Mouse (Mus musculus) megakaryocyte, embryonic 14.5 days (primary cell): ENCODE results near the gene Bag5. TPM values are rescaled to one million over a fixed set of nuclear protein-coding genes. Genes with fewer than 3 reads are reported as not detected.

Experiments
- H3K27me3 ChIP-seq: replicated peaks from 2 replicates; pipeline ENCODE3; 2012; ENCODE audit warnings: inconsistent platforms
- H3K36me3 ChIP-seq: replicated peaks from 2 replicates; pipeline ENCODE3; 2012; ENCODE audit warnings: low read length, inconsistent platforms, mixed read lengths
- H3K4me1 ChIP-seq: 2 replicates; pipeline ENCODE4 v1.6.1; 2012; ENCODE audit warnings: inconsistent platforms
- H3K4me3 ChIP-seq: replicated peaks from 2 replicates; pipeline ENCODE3; 2012; ENCODE audit warnings: moderate library complexity, mild to moderate bottlenecking, inconsistent platforms
- H3K9me3 ChIP-seq: 2 replicates; pipeline ENCODE4 v1.6.1; 2012; ENCODE audit warnings: inconsistent platforms
- FLI1 ChIP-seq: IDR thresholded peaks from 2 replicates; pipeline ENCODE4 v1.6.1; 2012; ENCODE audit warnings: low read length, inconsistent platforms, mixed read lengths
- GATA1 ChIP-seq: IDR thresholded peaks from 3 replicates; pipeline ENCODE4 v1.6.1; 2012; ENCODE audit warnings: mixed read lengths, low read length, inconsistent platforms, borderline replicate concordance
- polyA plus RNA-seq: library from polyadenylated mRNA; stranded (reverse); fragments of >175 nt; gene quantifications from 2 replicates; pipeline ENCODE4 v1.2.3, GENCODE M21; 2012; ENCODE audit warnings: low replicate concordance; ENCODE audit not compliant: insufficient read depth

Bag5 gene
- polyA plus RNA-seq, 1 experiment: 4.8 TPM

GRCm38 (mm10) chr12:111754710-111755109 lies 41.7 kb upstream of the Bag5 start:
- Histone ChIP-seq H3K9me3 (peaks cover 5% of the 10 kb centered on the region), H3K36me3 (peaks cover 9% of the 10 kb centered on the region)

DNA sequence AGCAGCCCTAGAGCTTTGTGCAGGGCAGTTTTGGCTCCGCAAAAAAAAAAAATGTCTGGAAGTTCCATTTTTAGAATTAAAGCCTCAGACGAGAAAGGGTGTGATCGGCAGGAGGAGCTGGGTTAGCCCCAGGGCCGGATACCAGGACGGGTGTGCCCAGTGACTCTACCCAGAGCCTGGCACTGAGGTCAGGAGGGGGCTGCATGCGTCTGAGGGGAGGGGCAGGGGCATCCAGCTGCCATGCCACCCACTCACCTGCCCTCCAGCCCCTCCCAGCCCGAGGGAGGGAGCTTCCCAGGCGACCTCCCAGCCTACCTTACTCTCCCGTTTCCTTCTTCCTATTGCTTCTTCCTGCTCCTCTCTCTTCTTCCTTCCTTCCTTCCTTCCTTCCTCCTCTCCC lies 40.3 kb upstream of the Bag5 start:
- Histone ChIP-seq H3K9me3 (peaks cover 5% of the 10 kb centered on the region), H3K4me3 (no peak overlapping the region), H3K4me1 (peaks cover 55% of the 10 kb centered on the region), H3K27me3 (no peaks in the 10 kb centered on the region), H3K36me3 (peaks cover 9% of the 10 kb centered on the region)
- no peak for TF ChIP-seq GATA1

More at GRCm38 (mm10) chr12:111754710-111755109, 41.7 kb upstream of the Bag5 start:
- H3K27me3 ChIP-seq: no peaks in the 10 kb centered on the region
- no peak overlapping the region for H3K4me3 ChIP-seq
- TF ChIP-seq GATA1 (no peak), FLI1 (no peak)
- H3K4me1 ChIP-seq: peaks cover 60% of the 10 kb centered on the region

GRCm38 (mm10) chr12:111752491-111752890 lies 39.4 kb upstream of the Bag5 start:
- TF ChIP-seq GATA1 (no peak), FLI1 (no peak)
- Histone ChIP-seq H3K36me3 (peaks cover 9% of the 10 kb centered on the region), H3K9me3 (peaks cover 5% of the 10 kb centered on the region)

GRCm38 (mm10) chr12:111750739-111751138 lies 37.7 kb upstream of the Bag5 start:
- H3K9me3 ChIP-seq: peaks cover 5% of the 10 kb centered on the region
- H3K4me3 ChIP-seq: no peak overlapping the region
- H3K4me1 ChIP-seq: peaks cover 51% of the 10 kb centered on the region
- peaks cover 9% of the 10 kb centered on the region for H3K36me3 ChIP-seq
- no peak for TF ChIP-seq FLI1
- TF ChIP-seq GATA1: no peak
- no peaks in the 10 kb centered on the region for H3K27me3 ChIP-seq

More at GRCm38 (mm10) chr12:111752491-111752890, 39.4 kb upstream of the Bag5 start:
- Histone ChIP-seq H3K4me1 (peaks cover 51% of the 10 kb centered on the region), H3K27me3 (no peaks in the 10 kb centered on the region), H3K4me3 (no peak overlapping the region)

- H3K9me3 ChIP-seq: peaks cover 5% of the 10 kb centered on the region
- peaks cover 52% of the 10 kb centered on the region for H3K4me1 ChIP-seq
- H3K36me3 ChIP-seq: peaks cover 10% of the 10 kb centered on the region
- H3K4me3 ChIP-seq: no peak overlapping the region
- H3K27me3 ChIP-seq: no peaks in the 10 kb centered on the region
- TF ChIP-seq GATA1: no peak
- TF ChIP-seq FLI1: no peak
These were observed 34.4 kb upstream of the Bag5 start for GRCm38 (mm10) chr12:111747421-111747820.

DNA sequence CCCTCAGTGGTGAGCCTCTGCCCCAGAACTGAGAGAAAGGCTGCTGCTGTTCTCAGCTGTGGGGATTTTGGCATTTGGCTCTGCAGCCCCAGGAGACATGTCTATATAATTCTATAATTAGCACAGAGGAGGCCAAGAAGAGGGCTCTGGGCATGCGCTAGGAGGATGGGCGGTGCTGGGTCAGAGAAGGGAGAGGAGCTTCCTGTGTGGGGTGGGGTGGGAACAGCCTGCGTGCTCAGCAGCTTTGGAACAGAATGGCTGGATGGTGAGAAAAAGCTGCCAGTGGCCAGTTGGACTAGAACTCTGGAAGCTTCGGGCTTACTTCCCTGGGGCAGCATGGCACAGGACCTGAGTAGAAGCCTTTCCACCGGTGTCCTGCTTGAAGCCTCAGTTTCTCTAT lies 33.0 kb upstream of the Bag5 start:
- TF ChIP-seq FLI1: no peak
- H3K4me1 ChIP-seq: peaks cover 59% of the 10 kb centered on the region
- no peaks in the 10 kb centered on the region for H3K27me3 ChIP-seq
- H3K4me3 ChIP-seq: peak overlapping the region; percentile 82
- H3K36me3 ChIP-seq: peaks cover 5% of the 10 kb centered on the region
- no peaks in the 10 kb centered on the region for H3K9me3 ChIP-seq

DNA sequence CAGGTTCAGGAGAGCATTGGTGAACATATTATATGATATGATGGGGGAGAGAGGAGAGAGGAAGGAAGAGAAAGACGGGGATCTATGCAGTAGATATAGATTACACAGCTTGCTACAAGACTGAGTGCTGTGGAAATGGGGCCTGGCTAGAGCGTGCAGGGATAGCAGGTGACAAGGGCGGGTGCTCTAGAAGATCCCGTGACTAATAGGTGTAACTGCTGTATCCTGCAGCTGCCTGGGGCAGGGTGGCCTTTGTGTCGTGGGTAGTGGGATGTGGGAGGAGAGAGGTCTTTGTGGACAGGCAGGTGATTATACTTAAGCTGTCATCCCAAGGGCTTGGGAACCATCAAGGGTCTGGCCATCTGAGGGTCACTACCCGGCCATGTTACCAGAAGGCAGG lies 32.2 kb upstream of the Bag5 start:
- no peaks in the 10 kb centered on the region for H3K9me3 ChIP-seq
- H3K27me3 ChIP-seq: no peaks in the 10 kb centered on the region
- peaks cover 2% of the 10 kb centered on the region for H3K36me3 ChIP-seq
- no peak overlapping the region for H3K4me3 ChIP-seq
- peaks cover 62% of the 10 kb centered on the region for H3K4me1 ChIP-seq
- TF ChIP-seq FLI1: no peak
- no peak for TF ChIP-seq GATA1

DNA sequence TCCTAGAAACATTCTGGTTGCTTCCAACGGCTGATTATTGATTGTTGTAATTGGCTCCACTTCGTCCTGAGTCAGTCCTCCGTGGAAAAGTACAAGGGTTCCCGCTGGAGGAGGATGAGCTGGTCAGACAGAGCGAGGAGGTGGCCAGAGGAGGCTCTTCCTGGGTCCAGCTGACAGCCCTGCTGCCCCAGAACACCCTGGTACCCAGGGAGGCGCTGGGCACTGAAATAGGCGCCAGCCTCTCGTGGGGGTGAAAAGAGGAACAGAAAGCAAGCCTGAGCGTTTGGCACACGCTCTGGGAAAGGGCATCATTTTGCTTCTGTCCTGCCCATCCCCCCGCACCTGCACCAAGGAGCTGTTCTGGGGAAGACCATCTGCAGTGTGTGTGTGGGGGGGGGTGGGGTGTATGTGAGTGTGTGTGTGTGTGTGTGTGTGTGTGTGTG lies 30.9 kb upstream of the Bag5 start:
- no peaks in the 10 kb centered on the region for H3K27me3 ChIP-seq
- peaks cover 6% of the 10 kb centered on the region for H3K36me3 ChIP-seq
- no peaks in the 10 kb centered on the region for H3K9me3 ChIP-seq
- no peak overlapping the region for H3K4me3 ChIP-seq
- no peak for TF ChIP-seq GATA1
- no peak for TF ChIP-seq FLI1
- H3K4me1 ChIP-seq: peaks cover 62% of the 10 kb centered on the region

GRCm38 (mm10) chr12:111743419-111743818 lies 30.4 kb upstream of the Bag5 start:
- no peaks in the 10 kb centered on the region for H3K27me3 ChIP-seq
- H3K4me1 ChIP-seq: peaks cover 59% of the 10 kb centered on the region
- H3K9me3 ChIP-seq: no peaks in the 10 kb centered on the region
- peaks cover 6% of the 10 kb centered on the region for H3K36me3 ChIP-seq
- peak overlapping the region; percentile 10 for H3K4me3 ChIP-seq
- TF ChIP-seq FLI1 (no peak), GATA1 (no peak)

GRCm38 (mm10) chr12:111741338-111741737 lies 28.3 kb upstream of the Bag5 start:
- no peaks in the 10 kb centered on the region for H3K9me3 ChIP-seq
- peaks cover 43% of the 10 kb centered on the region for H3K4me1 ChIP-seq
- H3K27me3 ChIP-seq: no peaks in the 10 kb centered on the region
- no peak overlapping the region for H3K4me3 ChIP-seq
- TF ChIP-seq FLI1 (no peak), GATA1 (no peak)
- H3K36me3 ChIP-seq: peaks cover 8% of the 10 kb centered on the region

- H3K36me3 ChIP-seq: peaks cover 27% of the 10 kb centered on the region
- H3K4me3 ChIP-seq: no peak overlapping the region
- no peaks in the 10 kb centered on the region for H3K9me3 ChIP-seq
- H3K27me3 ChIP-seq: no peaks in the 10 kb centered on the region
- peaks cover 36% of the 10 kb centered on the region for H3K4me1 ChIP-seq
- no peak for TF ChIP-seq FLI1
- TF ChIP-seq GATA1: no peak
These were observed 25.7 kb upstream of the Bag5 start for GRCm38 (mm10) chr12:111738754-111739153.
